ENCODE assay signal across 8 mouse cellular contexts in genomic region chr15:99125711-99126080, GRCm38 (mm10). TPM values are rescaled to one million over a fixed set of nuclear protein-coding genes. Genes with fewer than 3 reads are reported as not detected.
DNase-seq lines count a peak whose midpoint lies in the region; ATAC-seq and TF ChIP-seq lines count a peak whose summit lies in the region.

Gene Spats2, plus strand, starts transcription at chr15:99125916.

- peak within 1 kb of the TSS; percentile 78 for H3K4me3 ChIP-seq in gastrocnemius, adult 2 months
- peak within 1 kb of the TSS; percentile 57 for H3K4me3 ChIP-seq in intestine, embryonic 14.5 days (ENCODE audit: low read depth, low read length)
- peak within 1 kb of the TSS; percentile 82 for H3K4me3 ChIP-seq in midbrain, embryonic 12.5 days

- no peak for ATAC-seq in intestine, embryonic 14.5 days (replicated peaks; ENCODE audit: low FRiP score, low TSS enrichment, low read depth)
- no peak for ATAC-seq in midbrain, embryonic 12.5 days (ENCODE audit: low FRiP score, low read depth)
- ATAC-seq in activated CD4-positive, CD25-positive, alpha-beta regulatory T cell, adult 4 months: no peak

- H3K36me3 ChIP-seq in intestine, embryonic 14.5 days (ENCODE audit: control insufficient read depth, insufficient read depth, low read length): no peaks in the 10 kb centered on the region
- H3K36me3 ChIP-seq in midbrain, embryonic 12.5 days: no peaks in the 10 kb centered on the region

- peak within 1 kb of the TSS; percentile 61 for H3K4me2 ChIP-seq in intestine, embryonic 14.5 days (ENCODE audit: low read length)
- H3K4me2 ChIP-seq in midbrain, embryonic 12.5 days (replicated peaks): peak within 1 kb of the TSS; percentile 73

- no peaks in the 10 kb centered on the region for H3K27me3 ChIP-seq in intestine, embryonic 14.5 days (replicated peaks; ENCODE audit: control insufficient read depth, insufficient read depth, low read length)
- peaks cover 9% of the 10 kb centered on the region; the same call in 1 of the 2 replicates for H3K27me3 ChIP-seq in midbrain, embryonic 12.5 days

- no peak for TF ChIP-seq CTCF in gastrocnemius, adult 2 months (IDR thresholded peaks at IDR 0.05)

- H3K9ac ChIP-seq in intestine, embryonic 14.5 days (ENCODE audit: low read length): peak within 1 kb of the TSS; percentile 83
- peak within 1 kb of the TSS; percentile 90 for H3K9ac ChIP-seq in midbrain, embryonic 12.5 days (replicated peaks)

- peak within 1 kb of the TSS; percentile 95 for H3K27ac ChIP-seq in gastrocnemius, adult 2 months
- peak within 1 kb of the TSS; percentile 95 for H3K27ac ChIP-seq in intestine, embryonic 14.5 days (ENCODE audit: low read depth)
- peak within 1 kb of the TSS; percentile 96 for H3K27ac ChIP-seq in midbrain, embryonic 12.5 days (replicated peaks)

- H3K4me1 ChIP-seq in intestine, embryonic 14.5 days (replicated peaks; ENCODE audit: control insufficient read depth, insufficient read depth, low read length): peaks cover 24% of the 10 kb centered on the region
- H3K4me1 ChIP-seq in midbrain, embryonic 12.5 days: peaks cover 29% of the 10 kb centered on the region

- DNase-seq in gastrocnemius, adult 2 months: no peak
- DNase-seq in gastrocnemius, adult 18-20 months (ENCODE audit: low spot score): no peak
- DNase-seq in thymus, postnatal 0 days (ENCODE audit: low spot score): peak; percentile 11
- DNase-seq in thymus, postnatal 10 days (ENCODE audit: low spot score in 2 of 2): no peak
- DNase-seq in intestine, embryonic 14.5 days (ENCODE audit: low spot score): no peak
- no peak for DNase-seq in ovary, postnatal 14 days (ENCODE audit: low spot score)

- intact Hi-C loops in gastrocnemius, adult 2 months (cut with DNase I): no loop called here

- WGBS in intestine, embryonic 14.5 days: 3% methylated on average over 12 of the region's 12 CpGs
- WGBS in midbrain, embryonic 12.5 days: 2% methylated on average over 12 of the region's 12 CpGs

- no peaks in the 10 kb centered on the region for H3K9me3 ChIP-seq in intestine, embryonic 14.5 days (ENCODE audit: control insufficient read depth, low read length)
- H3K9me3 ChIP-seq in midbrain, embryonic 12.5 days: no peaks in the 10 kb centered on the region

RNA-seq across cellular contexts. Expression of gene Spats2, which starts in this region (rescaled TPM):
- 1 to 10 TPM; 3.7 to 4.3 TPM for total RNA-seq in gastrocnemius, adult 2 months (2021)
- 1 to 10 TPM; 3.8 to 4.6 TPM for total RNA-seq in gastrocnemius, adult 18-20 months (2021)
- polyA plus RNA-seq in thymus, postnatal 0 days (2015; fragmentation: Nextera tagmentation; extraction: Ambion mirVana): 30.2 and 31.1 TPM in 2 replicates
- polyA plus RNA-seq in intestine, embryonic 14.5 days (2014; fragmentation: Nextera tagmentation; extraction: Ambion mirVana): 38.4 and 41.4 TPM in 2 replicates
- 65.3 and 73.7 TPM in 2 replicates for polyA plus RNA-seq in midbrain, embryonic 12.5 days (2016; fragmentation: Nextera tagmentation; extraction: Ambion mirVana)
- polyA plus RNA-seq in activated CD4-positive, CD25-positive, alpha-beta regulatory T cell, adult 4 months (2017; shearing (Covaris generic)): not detected

Comparison
In these comparisons a context has a peak if more than half of its experiments do, and no peak if none do; other contexts are left out.
1. RNA of gene Spats2 (polyA plus RNA-seq): 65.3 to 73.7 TPM in midbrain, embryonic 12.5 days, 38.4 to 41.4 TPM in intestine, embryonic 14.5 days and 30.2 to 31.1 TPM in thymus, postnatal 0 days; not detected in activated CD4-positive, CD25-positive, alpha-beta regulatory T cell, adult 4 months; every median in the first group is over 10 times any median in the second.
2. Peak in every context shown above with its lines, with median percentiles within 50 percentile points of each other: H3K27ac ChIP-seq and H3K4me3 ChIP-seq.